Mouse (Mus musculus) cerebellum, adult 18-20 months (tissue): ENCODE measurements around the gene Zc3hav1.

Experiments
- DNase-seq, 2 experiments: peaks; one replicate each; pipeline ENCODE4 v3.0.0; 2021

Zc3hav1 gene

GRCm38 (mm10) chr6:38292871-38293646 is 61.3 kb downstream of the Zc3hav1 start:
- no peak for DNase-seq

- no peak for DNase-seq
Measured at GRCm38 (mm10) chr6:38284422-38284821, 70.0 kb downstream of the Zc3hav1 start.

- no peak for DNase-seq
Measured at GRCm38 (mm10) chr6:38264466-38264865, 89.9 kb downstream of the Zc3hav1 start.

GRCm38 (mm10) chr6:38263393-38264159 is 90.8 kb downstream of the Zc3hav1 start:
- DNase-seq: no peak

GRCm38 (mm10) chr6:38261877-38262276 is 92.5 kb downstream of the Zc3hav1 start:
- no peak for DNase-seq

- DNase-seq: no peak
Measured at GRCm38 (mm10) chr6:38257506-38257905, 96.9 kb downstream of the Zc3hav1 start.

GRCm38 (mm10) chr6:38256793-38257192 is 97.6 kb downstream of the Zc3hav1 start:
- no peak for DNase-seq

GRCm38 (mm10) chr6:38255794-38256193 is 98.6 kb downstream of the Zc3hav1 start:
- DNase-seq: no peak
